Mouse (Mus musculus) brown adipose tissue, adult 24 weeks (tissue): ENCODE data around the gene Comt. TPM values are rescaled to one million over a fixed set of nuclear protein-coding genes. Genes with fewer than 3 reads are reported as not detected.

Experiments used
- H3K27ac ChIP-seq: fragments of 200-500 bp; replicated peaks from 2 replicates; pipeline ENCODE4 v1.5.1; 2012; ENCODE audit warnings: low read depth, mild to moderate bottlenecking, low read length
- H3K4me1 ChIP-seq: fragments of 200-500 bp; 2 replicates; pipeline ENCODE4 v1.6.1; 2012; ENCODE audit warnings: low read length, mixed read lengths; ENCODE audit not compliant: control insufficient read depth, insufficient read depth, insufficient read length
- H3K4me3 ChIP-seq: fragments of 200-500 bp; 2 replicates; pipeline ENCODE4 v1.5.1; 2012; ENCODE audit warnings: low read depth, mild to moderate bottlenecking, low read length, moderate library complexity; ENCODE audit not compliant: insufficient read depth
- polyA plus RNA-seq: library from polyadenylated mRNA; stranded (reverse); fragments of >200 nt; gene quantifications from 2 replicates; pipeline ENCODE4 v1.2.4, GENCODE M21; 2012; ENCODE audit not compliant: missing spikeins, insufficient read depth, insufficient read length

Comt gene
- polyA plus RNA-seq, 1 experiment, result 452 TPM

DNA sequence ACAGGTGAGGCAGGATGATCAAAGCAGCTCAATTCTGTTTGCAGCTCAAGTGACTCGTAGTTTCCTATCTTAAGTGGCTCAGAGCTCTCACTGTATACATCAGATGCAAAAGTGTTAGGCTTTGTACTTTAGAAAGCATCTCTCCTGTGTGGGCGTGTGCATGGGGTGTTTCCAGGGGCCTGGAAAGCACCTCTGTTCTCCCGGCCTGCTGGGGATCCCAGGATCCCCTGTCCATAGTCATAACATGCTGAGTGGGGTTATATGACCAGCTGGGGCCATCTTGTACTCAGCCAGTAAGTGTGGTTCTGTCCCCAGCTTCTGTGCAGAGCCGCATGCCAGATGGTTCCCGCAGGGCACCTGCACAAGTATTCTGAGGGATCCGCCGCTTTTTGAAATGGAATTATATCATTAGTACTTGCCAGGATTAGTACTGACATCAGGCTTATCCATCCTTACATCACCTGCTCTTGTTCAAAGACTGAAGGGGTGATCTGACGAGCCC lies 25.8 kb upstream of the Comt start:
- no peak overlapping the region for H3K4me3 ChIP-seq
- H3K4me1 ChIP-seq, result no peaks in the 10 kb centered on the region
- no peak overlapping the region for H3K27ac ChIP-seq

DNA sequence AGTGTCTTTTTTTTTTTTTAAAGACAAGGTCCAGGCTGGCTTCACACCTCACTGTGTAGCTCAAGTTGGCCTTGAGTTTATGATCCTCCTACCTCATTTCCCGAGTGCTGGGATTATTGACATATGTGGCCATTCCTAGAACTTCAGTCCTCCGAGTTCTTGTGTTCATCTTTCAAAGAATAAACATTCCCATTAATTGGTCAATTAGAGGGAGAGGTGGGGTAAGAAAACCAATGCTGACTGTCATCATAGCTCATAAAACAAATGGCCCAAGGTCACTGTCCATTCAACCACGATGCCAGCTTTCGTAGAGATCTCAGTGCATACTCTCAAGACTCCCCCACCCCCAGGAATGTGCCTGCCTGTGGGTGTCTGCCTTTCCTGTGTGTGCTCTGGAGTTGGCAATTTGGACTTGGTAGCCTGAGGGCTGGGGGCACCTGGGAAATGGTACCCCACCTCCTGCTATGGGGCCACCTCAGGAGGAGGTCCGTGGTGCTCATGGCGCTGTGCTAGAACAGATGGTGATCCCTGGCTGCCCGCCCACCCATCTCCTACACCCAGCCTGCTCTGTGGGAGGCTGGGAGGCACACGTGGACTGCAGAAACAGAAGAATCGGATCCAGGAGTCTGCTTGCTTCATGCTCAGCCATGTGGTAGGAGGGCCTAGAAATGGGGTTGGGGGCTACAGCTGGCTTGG lies 25.0 kb upstream of the Comt start:
- Histone ChIP-seq H3K27ac (no peak overlapping the region), H3K4me3 (no peak overlapping the region), H3K4me1 (no peaks in the 10 kb centered on the region)

DNA sequence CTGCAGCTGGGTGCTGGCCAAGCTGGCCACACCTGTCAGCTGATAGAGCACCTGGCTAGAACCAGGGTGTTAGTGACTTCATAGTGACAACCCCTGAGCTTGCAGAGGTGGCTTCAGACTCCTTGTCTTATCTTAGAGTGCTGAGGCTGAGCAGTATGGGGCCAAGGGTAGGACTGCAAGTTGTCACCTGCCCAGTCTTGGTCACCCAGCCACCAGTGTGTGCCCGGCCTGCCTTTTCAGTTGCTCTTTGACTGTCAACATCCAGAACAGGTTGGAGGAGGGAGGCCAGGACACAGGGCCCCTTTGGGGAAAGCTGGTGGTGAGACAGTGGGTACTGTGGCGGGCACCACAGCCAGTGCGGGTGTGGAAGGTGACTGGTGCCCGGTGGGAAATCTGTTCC lies 22.4 kb upstream of the Comt start:
- H3K4me3 ChIP-seq, result no peak overlapping the region
- H3K27ac ChIP-seq, result no peak overlapping the region
- H3K4me1 ChIP-seq, result no peaks in the 10 kb centered on the region

DNA sequence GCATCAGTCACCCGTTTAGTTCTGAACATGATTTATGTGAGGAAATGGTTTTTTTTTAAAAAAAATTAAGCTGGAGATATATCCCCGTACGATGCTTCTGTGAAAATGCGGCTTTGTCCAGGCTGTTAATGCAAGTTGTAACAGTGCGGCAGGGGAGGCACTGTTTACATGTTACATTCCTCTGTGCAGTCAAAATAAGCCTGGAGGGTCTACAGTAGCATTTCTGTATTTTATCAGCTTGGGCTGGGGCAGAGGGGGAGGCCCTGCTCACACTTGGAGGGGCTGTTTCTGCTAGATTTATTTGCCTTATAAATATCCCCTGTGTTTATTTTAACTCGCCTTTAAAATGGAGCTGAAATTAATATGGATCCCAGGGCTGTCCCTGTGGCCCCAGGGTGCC lies 21.5 kb upstream of the Comt start:
- H3K27ac ChIP-seq, result no peak overlapping the region
- H3K4me3 ChIP-seq, result no peak overlapping the region
- no peaks in the 10 kb centered on the region for H3K4me1 ChIP-seq

DNA sequence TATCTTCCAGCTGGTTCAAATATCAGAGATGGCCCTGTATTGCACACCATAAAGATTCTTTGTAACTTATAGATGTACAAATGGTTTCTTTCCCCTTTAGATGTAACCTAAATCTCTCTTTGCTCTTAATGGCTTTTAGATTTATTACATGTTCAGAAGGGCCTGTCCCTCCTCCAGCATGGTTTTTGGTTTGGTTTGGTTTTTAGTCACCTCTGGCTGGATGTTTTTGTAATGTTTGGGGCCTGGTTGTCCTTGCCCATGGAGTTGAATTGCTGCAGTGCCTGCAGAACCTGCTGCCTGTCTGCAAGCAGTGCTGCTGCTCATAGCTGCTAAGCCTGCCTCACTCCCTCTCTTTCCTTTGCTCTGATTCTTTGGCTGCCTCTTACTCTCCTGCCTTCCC lies 20.6 kb upstream of the Comt start:
- H3K4me1 ChIP-seq, result no peaks in the 10 kb centered on the region
- H3K27ac ChIP-seq, result no peak overlapping the region

DNA sequence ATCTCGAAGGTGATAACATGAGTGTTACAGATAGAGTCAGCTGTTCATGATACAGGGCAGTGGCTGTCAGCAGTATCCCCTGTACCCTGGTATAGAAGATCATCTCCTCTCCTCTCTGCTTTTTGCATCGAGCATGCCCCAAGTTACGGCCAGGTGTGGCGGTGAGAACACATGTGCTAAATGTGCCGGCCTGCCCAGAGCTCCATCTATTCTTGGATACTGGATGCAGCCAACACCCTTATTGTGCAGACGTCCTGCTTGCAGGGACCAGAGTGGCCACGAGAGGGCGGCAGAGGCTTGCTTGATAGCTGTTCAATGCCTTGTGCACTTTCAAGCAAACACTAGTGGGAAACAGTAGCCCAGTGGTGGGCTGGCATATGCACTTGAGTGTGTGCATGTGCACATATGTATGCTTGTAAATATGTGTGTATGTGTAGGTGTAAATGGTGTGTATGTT lies 16.8 kb upstream of the Comt start:
- Histone ChIP-seq H3K27ac (no peak overlapping the region), H3K4me3 (no peak overlapping the region), H3K4me1 (no peaks in the 10 kb centered on the region)

More for the DNA sequence above, 20.6 kb upstream of the Comt start:
- H3K4me3 ChIP-seq, result no peak overlapping the region

DNA sequence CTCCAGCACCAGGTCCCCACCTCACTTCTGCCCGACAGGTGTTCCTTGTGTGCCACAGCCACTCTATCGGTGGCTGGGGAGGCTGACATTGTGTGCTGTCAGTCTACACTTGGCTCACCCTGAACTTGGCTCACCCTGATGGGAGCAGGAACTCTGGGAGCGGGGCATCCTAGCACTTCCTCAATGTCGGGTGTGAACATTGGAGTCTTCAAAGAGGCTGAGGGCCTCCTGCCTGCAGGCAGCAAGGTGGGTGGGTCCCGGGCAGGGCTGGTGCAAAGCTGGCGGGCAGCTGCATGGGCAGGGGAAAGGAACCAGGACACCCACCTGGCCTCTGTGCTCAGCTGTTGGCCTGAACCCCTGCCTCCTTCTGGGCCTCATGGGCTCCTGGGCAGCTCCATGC lies 9.5 kb upstream of the Comt start:
- no peaks in the 10 kb centered on the region for H3K4me1 ChIP-seq
- H3K27ac ChIP-seq, result no peak overlapping the region
- H3K4me3 ChIP-seq, result no peak overlapping the region

DNA sequence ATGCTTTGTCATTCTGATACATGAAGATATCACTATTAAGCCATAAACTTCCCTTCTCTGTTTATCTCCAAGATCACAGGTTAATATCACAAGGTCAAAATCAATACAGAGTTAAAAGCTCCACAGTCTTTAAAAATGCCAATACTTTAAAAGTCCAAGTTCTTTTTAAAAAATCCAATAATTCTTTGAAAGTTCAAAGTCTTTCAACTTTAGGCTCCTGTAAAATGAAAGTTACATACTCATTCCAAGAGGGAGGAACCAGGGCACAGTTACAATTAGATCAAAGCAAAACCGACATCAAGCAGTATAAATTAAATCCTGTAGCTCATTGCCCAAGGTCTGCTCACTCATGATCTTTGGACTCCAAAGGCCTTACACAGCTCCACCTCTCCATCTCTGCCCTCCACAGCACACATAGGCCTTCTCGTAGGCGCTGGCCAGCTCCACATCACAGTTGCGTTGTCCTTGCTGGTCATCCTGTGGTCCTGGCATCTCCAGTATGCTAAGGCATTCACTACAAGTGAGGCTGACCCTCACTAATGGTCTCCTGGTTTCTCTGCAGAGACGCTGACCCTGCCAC lies 6.8 kb upstream of the Comt start:
- Histone ChIP-seq H3K4me3 (no peak overlapping the region), H3K27ac (no peak overlapping the region), H3K4me1 (peaks cover 3% of the 10 kb centered on the region; the same call in 1 of the 2 replicates)

DNA sequence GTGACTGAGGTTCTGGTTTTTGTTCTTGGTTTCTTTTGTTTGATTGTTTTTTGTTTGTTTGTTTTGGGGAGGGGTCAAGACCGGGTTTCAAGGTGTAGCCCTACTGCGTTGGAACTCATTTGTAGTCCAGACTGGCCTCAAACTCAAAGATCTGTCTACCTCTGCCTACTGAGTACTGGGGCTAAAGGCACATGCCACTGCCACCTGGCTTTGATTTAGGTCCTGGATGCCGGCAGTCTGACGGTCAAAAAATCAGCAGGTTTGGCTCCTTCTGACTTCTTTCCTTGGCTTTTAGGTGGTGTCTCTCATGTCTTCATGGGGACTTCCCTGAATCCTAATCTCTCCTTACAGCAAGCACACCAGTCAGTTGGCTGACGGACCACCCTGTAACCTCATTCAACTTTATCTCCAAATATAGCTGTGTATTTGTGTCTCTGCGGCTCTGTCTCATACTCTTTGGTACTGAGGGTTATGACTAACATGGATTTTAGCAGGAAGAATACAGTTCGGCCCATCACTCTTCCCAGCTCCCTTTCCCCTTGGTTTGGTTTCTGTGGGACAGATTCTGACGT lies 4.1 kb upstream of the Comt start:
- no peak overlapping the region for H3K4me3 ChIP-seq
- no peak overlapping the region for H3K27ac ChIP-seq
- H3K4me1 ChIP-seq, result peaks cover 5% of the 10 kb centered on the region

DNA sequence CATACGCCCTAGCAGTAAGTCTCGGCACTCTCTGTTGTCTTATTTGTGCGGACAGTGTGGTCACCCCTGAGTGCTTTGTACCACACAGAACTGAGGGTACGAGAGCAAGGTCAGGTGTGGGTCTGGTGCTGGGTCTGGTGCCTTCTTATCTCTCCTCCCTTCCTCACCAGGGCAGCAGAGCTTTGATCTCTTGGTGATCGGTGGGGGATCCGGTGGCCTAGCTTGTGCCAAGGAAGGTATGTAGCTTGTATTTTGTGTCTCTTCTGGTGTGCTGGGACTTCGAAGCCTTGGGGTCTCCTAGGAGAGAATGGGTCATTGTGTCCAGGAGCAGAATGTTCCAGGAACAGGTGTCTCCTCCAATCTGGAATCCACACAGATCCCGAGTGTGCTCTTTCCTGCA lies 3.0 kb upstream of the Comt start:
- no peak overlapping the region for H3K4me3 ChIP-seq
- H3K4me1 ChIP-seq, result peaks cover 7% of the 10 kb centered on the region
- H3K27ac ChIP-seq, result no peak overlapping the region

DNA sequence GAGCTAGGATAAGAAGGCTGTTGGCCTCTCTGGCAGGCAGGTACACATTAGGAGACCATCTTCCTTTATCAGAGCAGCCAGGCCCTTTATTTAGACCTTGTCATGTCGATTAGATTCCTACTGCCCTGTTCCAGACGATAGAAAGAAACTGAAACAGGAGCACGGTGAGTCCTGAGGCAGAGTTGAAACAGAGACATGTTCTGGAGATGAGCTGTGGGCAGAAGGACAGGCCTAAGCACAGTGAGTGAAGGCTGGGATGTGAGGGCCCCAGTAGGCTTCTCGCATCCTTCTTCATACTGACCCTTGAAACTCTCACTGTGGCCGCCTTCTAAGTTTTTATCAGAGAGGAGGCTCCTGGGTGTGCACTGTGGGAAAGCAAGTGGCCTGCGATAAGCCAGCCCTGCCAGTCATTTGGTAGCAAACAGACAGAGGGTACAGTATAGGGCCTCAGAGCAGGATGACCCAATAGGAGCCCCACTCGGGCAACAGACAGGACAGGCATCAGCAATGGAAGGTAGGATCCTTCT lies 1.9 kb upstream of the Comt start:
- no peak overlapping the region for H3K4me3 ChIP-seq
- H3K27ac ChIP-seq, result 0 out of 2 replicates have a peak overlapping the region, but pooled peaks have one; percentile 7
- H3K4me1 ChIP-seq, result peaks cover 14% of the 10 kb centered on the region

DNA sequence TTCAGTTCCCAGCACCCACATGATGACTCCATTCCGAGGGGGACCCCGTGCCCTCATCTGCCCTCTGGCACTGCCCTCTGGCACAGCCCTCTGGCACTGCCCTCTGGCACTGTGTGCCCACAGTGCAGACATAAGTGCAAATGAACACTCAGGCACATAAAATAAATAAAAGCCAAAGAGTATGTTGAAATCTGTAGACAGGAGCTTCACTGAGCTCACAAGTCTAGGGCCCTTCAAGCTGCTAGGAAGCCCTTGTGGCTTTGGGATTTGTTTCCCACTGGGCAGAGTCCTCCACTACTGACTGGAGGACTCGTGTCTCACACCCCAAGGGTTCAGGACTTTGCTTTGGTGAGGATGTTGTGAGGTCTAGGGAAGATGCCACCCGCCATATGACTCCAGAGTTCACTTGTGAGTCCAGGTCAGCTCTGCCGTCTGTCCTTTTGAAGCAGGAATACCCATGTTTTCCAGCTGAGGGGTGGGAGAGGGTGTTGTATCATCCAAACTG lies 1.4 kb upstream of the Comt start:
- H3K27ac ChIP-seq, result peak overlapping the region; percentile 7; the same call in 1 of the 2 replicates
- H3K4me3 ChIP-seq, result no peak overlapping the region
- H3K4me1 ChIP-seq, result peaks cover 16% of the 10 kb centered on the region

DNA sequence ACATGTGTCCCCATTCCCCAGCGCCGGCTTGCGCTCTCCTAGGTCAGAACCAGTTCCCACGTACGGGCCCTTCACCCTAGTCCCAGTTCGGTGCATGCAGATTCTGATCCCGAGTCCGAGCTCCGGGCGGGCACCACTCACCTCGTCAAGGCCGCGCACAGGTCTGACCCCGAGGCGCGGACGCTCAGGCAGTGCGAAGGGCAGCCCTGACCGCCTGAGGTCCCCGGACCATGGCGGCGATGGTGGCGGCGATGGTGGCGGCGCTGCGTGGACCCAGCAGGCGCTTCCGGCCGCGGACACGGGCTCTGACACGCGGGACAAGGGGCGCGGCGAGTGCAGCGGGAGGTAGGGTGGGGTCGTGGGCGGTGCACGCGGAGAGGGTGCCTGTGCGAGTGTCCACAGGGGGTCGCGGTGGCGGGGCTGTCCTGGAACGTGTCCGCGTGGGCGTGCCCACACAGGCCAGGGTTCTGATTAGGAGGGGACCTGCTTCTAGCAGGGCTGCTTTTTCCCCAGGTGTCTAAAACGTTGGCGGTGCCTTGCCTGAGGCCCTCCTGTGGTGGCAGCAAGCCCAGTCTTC lies 349 bp downstream of the Comt start, which contains the start of gene Txnrd2:
Gene Txnrd2 (plus strand): TSS at position 170 of the 577 bp plus-strand sequence.
- peak within 1 kb of the TSS; percentile 85 for H3K4me3 ChIP-seq
- H3K27ac ChIP-seq, result peak within 1 kb of the TSS; percentile 90
- peaks cover 16% of the 10 kb centered on the region for H3K4me1 ChIP-seq

DNA sequence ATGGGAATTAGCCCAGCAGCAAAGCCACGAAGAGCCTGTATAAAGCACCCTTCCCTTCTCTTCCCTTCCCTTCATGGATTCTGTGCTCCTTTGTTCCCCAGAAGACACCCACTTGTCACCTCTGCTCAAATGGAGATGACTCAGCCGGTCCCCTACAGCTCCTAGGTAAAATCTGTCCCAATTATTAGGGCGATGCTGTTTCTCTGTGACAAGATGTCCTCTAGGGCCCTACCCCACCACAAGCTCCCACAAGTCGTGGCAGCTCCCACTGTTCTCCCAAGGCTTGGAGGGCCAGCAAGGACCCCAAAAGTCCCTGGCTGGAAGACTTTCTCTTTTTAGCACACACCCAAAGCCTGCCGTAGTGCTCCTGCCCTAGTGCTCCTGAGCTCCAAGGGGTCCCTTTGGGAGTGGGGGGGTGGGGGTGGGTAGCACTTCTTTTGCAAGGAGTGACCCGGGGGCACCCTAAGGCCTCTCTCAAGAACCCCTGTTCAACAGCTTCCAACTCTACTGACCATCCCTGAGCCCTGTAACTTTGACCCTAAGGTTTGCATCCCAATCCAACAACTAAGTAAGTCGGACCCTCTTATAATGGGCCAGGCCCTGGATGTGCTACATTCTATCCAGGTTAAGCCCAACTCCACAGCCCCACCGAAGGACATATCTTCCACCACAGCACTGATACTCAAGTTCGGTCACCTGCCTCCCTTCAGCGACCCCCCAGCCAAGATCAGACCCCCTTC lies 1.0 kb downstream of the Comt start:
- H3K4me1 ChIP-seq, result peaks cover 16% of the 10 kb centered on the region
- H3K4me3 ChIP-seq, result peak overlapping the region; percentile 85
- H3K27ac ChIP-seq, result peak overlapping the region; percentile 90
